Mouse (Mus musculus) liver, postnatal 0 days (tissue): ENCODE results near the gene Rnf24.

ENCODE experiments used
- CTCF ChIP-seq: sonication (generic); IDR thresholded peaks from 2 replicates; pipeline ENCODE4 v1.5.1; 2016; ENCODE audit warnings: antibody characterized with exemption, low read depth
- EP300 ChIP-seq: IDR thresholded peaks from 2 replicates; pipeline ENCODE4 v1.6.1; 2016; ENCODE audit warnings: antibody characterized with exemption, low read depth, mild to moderate bottlenecking

DNA sequence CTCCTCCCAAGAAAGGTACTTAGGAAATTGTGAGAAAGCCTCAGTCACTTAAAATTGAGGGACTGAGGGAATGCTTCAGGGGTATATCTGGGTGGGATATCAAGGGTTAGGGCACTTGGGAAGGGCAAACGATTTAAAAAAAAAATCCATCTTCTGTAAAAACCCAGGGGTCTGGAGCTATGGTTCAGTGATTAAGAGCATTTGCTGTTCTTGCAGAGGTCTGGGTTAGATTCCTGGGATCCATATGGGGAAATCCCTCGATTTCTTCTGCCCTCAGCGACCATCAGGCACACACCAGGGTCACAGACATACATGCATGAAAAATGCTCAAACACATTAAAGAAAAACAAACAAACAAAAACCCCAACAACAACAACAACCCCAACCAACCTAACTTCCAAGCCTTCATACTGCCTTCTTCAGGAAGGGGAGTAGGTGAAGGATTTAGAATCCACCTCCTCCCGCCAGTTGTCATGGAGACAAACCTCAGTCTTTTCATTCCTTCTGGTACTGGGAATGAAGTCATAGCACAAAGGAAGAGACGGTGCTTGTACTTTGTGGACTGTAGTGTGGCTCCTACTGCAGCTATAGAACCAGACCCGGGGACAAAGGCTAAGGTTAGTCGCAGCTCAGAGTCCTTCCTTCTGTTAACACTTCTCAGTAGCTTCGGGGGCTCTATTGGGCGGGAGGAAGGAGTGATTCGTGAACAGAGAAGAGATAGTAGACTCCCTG is 91.0 kb downstream of the Rnf24 start:
- TF ChIP-seq CTCF (no peak), EP300 (no peak)
